Mouse (Mus musculus) hindbrain, postnatal 0 days (tissue): ENCODE results near the gene St14. TPM values are rescaled to one million over a fixed set of nuclear protein-coding genes. Genes with fewer than 3 reads are reported as not detected.

Experiments used
- ATAC-seq: fragments of 200-750 bp; cut with Nextera tagmentation; 2 replicates; pipeline ENCODE4 v1.8.0; 2017; ENCODE audit warnings: mild to moderate bottlenecking, moderate TSS enrichment, moderate library complexity
- DNase-seq: peaks from one replicate; pipeline ENCODE4 v3.0.0-alpha.2; 2015; ENCODE audit warnings: low spot score
- H3K27ac ChIP-seq: fragments of 300-500 bp; sonication (generic); 2 replicates; pipeline ENCODE4 v1.5.1; 2014; ENCODE audit warnings: mild to moderate bottlenecking
- H3K27me3 ChIP-seq: fragments of 300-500 bp; sonication (generic); 2 replicates; pipeline ENCODE4 v1.6.1; 2014; ENCODE audit warnings: low read length, mixed read lengths; ENCODE audit not compliant: insufficient read depth
- H3K36me3 ChIP-seq: fragments of 300-500 bp; sonication (generic); 2 replicates; pipeline ENCODE4 v1.6.1; 2014; ENCODE audit warnings: low read length, mixed read lengths; ENCODE audit not compliant: insufficient read depth
- H3K4me1 ChIP-seq: fragments of 300-500 bp; sonication (generic); 2 replicates; pipeline ENCODE4 v1.6.1; 2014; ENCODE audit warnings: antibody characterized with exemption, low read length, mixed read lengths; ENCODE audit not compliant: insufficient read depth
- H3K4me2 ChIP-seq: fragments of 300-500 bp; sonication (generic); 2 replicates; pipeline ENCODE4 v1.6.1; 2014; ENCODE audit warnings: low read depth, mild to moderate bottlenecking, low read length, moderate library complexity, mixed read lengths
- H3K4me3 ChIP-seq: fragments of 300-500 bp; sonication (generic); 2 replicates; pipeline ENCODE4 v1.5.1; 2014; ENCODE audit warnings: low read length
- H3K9ac ChIP-seq: fragments of 300-500 bp; sonication (generic); replicated peaks from 2 replicates; pipeline ENCODE4 v1.6.1; 2014; ENCODE audit warnings: mild to moderate bottlenecking, low read length, moderate library complexity, mixed read lengths
- H3K9me3 ChIP-seq: fragments of 300-500 bp; sonication (generic); 2 replicates; pipeline ENCODE4 v1.6.1; 2016; ENCODE audit warnings: low read length, mixed read lengths
- CTCF ChIP-seq: IDR thresholded peaks from 2 replicates; pipeline ENCODE4 v1.5.1; 2016; ENCODE audit warnings: antibody characterized with exemption, control low read depth, low read depth
- WGBS: fragments of 180-500 bp; shearing (Covaris S2); extraction: QIAGEN DNeasy Blood & Tissue Kit; methylation state at CpG from one replicate; pipeline ENCODE4 v1.1.7; 2014; 5-methylcytosine and 5-hydroxymethylcytosine counted together
- polyA plus RNA-seq: library from polyadenylated mRNA; unstranded; fragments of >200 nt; fragmentation: Nextera tagmentation; extraction: Ambion mirVana; gene quantifications from 2 replicates; pipeline ENCODE4 v1.2.1, GENCODE M21; 2015
- total RNA-seq: library from RNA; depleted of rRNA; stranded (reverse); fragments of >200 nt; gene quantifications from 2 replicates; pipeline ENCODE4 v1.2.3, GENCODE M21; 2014

St14 gene
- total and polyA plus RNA-seq, 2 experiments from 2014 or later = 0.90 to 1.1 TPM

- Histone ChIP-seq H3K4me1 (no peaks in the 10 kb centered on the region), H3K9ac (no peak overlapping the region), H3K4me3 (no peak overlapping the region), H3K9me3 (no peaks in the 10 kb centered on the region), H3K27me3 (no peaks in the 10 kb centered on the region), H3K27ac (peak overlapping the region; percentile 41; the same call in 1 of the 2 replicates), H3K36me3 (no peaks in the 10 kb centered on the region), H3K4me2 (0 out of 2 replicates have a peak overlapping the region, but pooled peaks have one; percentile 13)
- DNase-seq (peak; percentile 51), ATAC-seq (peak; percentile 88)
- WGBS = 46% methylated on average over 20 of the region's 20 CpGs
- no peak for TF ChIP-seq CTCF
Observed at GRCm38 (mm10) chr9:31097088-31098082, 34.3 kb downstream of the St14 start.

- TF ChIP-seq CTCF = no peak
- DNase-seq = no peak
- WGBS = 94% methylated on average over 10 of the region's 10 CpGs
- Histone ChIP-seq H3K4me3 (no peak overlapping the region), H3K4me1 (no peaks in the 10 kb centered on the region), H3K27ac (no peak overlapping the region), H3K4me2 (no peak overlapping the region), H3K27me3 (no peaks in the 10 kb centered on the region), H3K9me3 (no peaks in the 10 kb centered on the region), H3K36me3 (no peaks in the 10 kb centered on the region), H3K9ac (no peak overlapping the region)
- no peak for ATAC-seq
Observed at GRCm38 (mm10) chr9:31092833-31093195, 38.8 kb downstream of the St14 start.

GRCm38 (mm10) chr9:31092111-31092832 lies 39.4 kb downstream of the St14 start:
- H3K4me1 ChIP-seq = no peaks in the 10 kb centered on the region
- H3K9me3 ChIP-seq = no peaks in the 10 kb centered on the region
- ATAC-seq (no peak), DNase-seq (no peak)
- no peaks in the 10 kb centered on the region for H3K27me3 ChIP-seq
- no peak overlapping the region for H3K4me2 ChIP-seq
- no peak overlapping the region for H3K9ac ChIP-seq
- H3K27ac ChIP-seq = no peak overlapping the region
- TF ChIP-seq CTCF = no peak
- H3K4me3 ChIP-seq = no peak overlapping the region
- no peaks in the 10 kb centered on the region for H3K36me3 ChIP-seq
- 88% methylated on average over 18 of the region's 18 CpGs for WGBS

- Histone ChIP-seq H3K9me3 (no peaks in the 10 kb centered on the region), H3K4me2 (no peak overlapping the region), H3K36me3 (no peaks in the 10 kb centered on the region), H3K4me1 (no peaks in the 10 kb centered on the region), H3K4me3 (no peak overlapping the region), H3K9ac (no peak overlapping the region), H3K27me3 (no peaks in the 10 kb centered on the region), H3K27ac (no peak overlapping the region)
- ATAC-seq (no peak), DNase-seq (no peak)
- no peak for TF ChIP-seq CTCF
- 88% methylated on average over 10 of the region's 10 CpGs for WGBS
Observed at GRCm38 (mm10) chr9:31091162-31091581, 40.5 kb downstream of the St14 start.

GRCm38 (mm10) chr9:31090081-31091023 lies 41.3 kb downstream of the St14 start:
- no peak overlapping the region for H3K4me2 ChIP-seq
- no peaks in the 10 kb centered on the region for H3K36me3 ChIP-seq
- no peak overlapping the region for H3K9ac ChIP-seq
- WGBS = 73% methylated on average over 29 of the region's 29 CpGs
- ATAC-seq (no peak), DNase-seq (no peak)
- H3K27ac ChIP-seq = no peak overlapping the region
- no peaks in the 10 kb centered on the region for H3K9me3 ChIP-seq
- no peaks in the 10 kb centered on the region for H3K4me1 ChIP-seq
- H3K4me3 ChIP-seq = no peak overlapping the region
- no peak for TF ChIP-seq CTCF
- no peaks in the 10 kb centered on the region for H3K27me3 ChIP-seq

- DNase-seq (no peak), ATAC-seq (no peak)
- no peak overlapping the region for H3K27ac ChIP-seq
- no peak for TF ChIP-seq CTCF
- H3K36me3 ChIP-seq = no peaks in the 10 kb centered on the region
- H3K4me3 ChIP-seq = no peak overlapping the region
- no peaks in the 10 kb centered on the region for H3K4me1 ChIP-seq
- no peak overlapping the region for H3K9ac ChIP-seq
- no peaks in the 10 kb centered on the region for H3K27me3 ChIP-seq
- H3K4me2 ChIP-seq = no peak overlapping the region
- 74% methylated on average over 9 of the region's 9 CpGs for WGBS
- H3K9me3 ChIP-seq = no peaks in the 10 kb centered on the region
Observed at GRCm38 (mm10) chr9:31089541-31089940, 42.1 kb downstream of the St14 start.
